18 mouse cellular contexts compared by ENCODE assay signal in genomic region chr6:86087813-86088212, GRCm38 (mm10). TPM values are rescaled to one million over a fixed set of nuclear protein-coding genes. Genes with fewer than 3 reads are reported as not detected.
DNase-seq lines count a peak whose midpoint lies in the region; ATAC-seq and TF ChIP-seq lines count a peak whose summit lies in the region.
"Had no signal": no experiment of that assay in that cellular context is flagged by ENCODE, and none has a peak within 500 bp of the region (broad histone marks: within the 10 kb centered on the region; RNA-seq: fewer than 3 reads in every experiment).

No protein-coding gene starts in this region.

- 42% methylated on average over 3 of the region's 3 CpGs for WGBS in hindbrain, embryonic 13.5 days
- 53% methylated on average over 3 of the region's 3 CpGs for WGBS in hindbrain, embryonic 10.5 days
- 35% methylated on average over 3 of the region's 3 CpGs for WGBS in neural tube, embryonic 13.5 days
- 41% methylated on average over 3 of the region's 3 CpGs for WGBS in neural tube, embryonic 15.5 days
- 28% methylated on average over 3 of the region's 3 CpGs for WGBS in olfactory bulb, adult 2 months
- WGBS in stomach, postnatal 0 days = 26% methylated on average over 3 of the region's 3 CpGs

- TF ChIP-seq EP300 in stomach, postnatal 0 days (optimal IDR thresholded peaks at IDR 0.05) = no peak

- peaks cover 18% of the 10 kb centered on the region for H3K4me1 ChIP-seq in hindbrain, embryonic 13.5 days (replicated peaks)
- H3K4me1 ChIP-seq in hindbrain, embryonic 10.5 days (replicated peaks) = 0 out of 2 replicates have a peak, but pooled peaks cover 2% of the 10 kb centered on the region
- H3K4me1 ChIP-seq in neural tube, embryonic 13.5 days (replicated peaks) = peaks cover 16% of the 10 kb centered on the region
- peaks cover 11% of the 10 kb centered on the region for H3K4me1 ChIP-seq in neural tube, embryonic 15.5 days
- H3K4me1 ChIP-seq in olfactory bulb, adult 2 months (ENCODE audit: control insufficient read depth, insufficient read depth, low read length) = peaks cover 33% of the 10 kb centered on the region
- no peaks in the 10 kb centered on the region for H3K4me1 ChIP-seq in stomach, postnatal 0 days (replicated peaks; ENCODE audit: control insufficient read depth, insufficient read depth)
- H3K4me1 ChIP-seq: limb, embryonic 12.5 days had no signal

- no peak overlapping the region for H3K4me2 ChIP-seq in hindbrain, embryonic 13.5 days
- no peak overlapping the region for H3K4me2 ChIP-seq in neural tube, embryonic 13.5 days
- no peak overlapping the region for H3K4me2 ChIP-seq in neural tube, embryonic 15.5 days
- no peak overlapping the region for H3K4me2 ChIP-seq in stomach, postnatal 0 days (replicated peaks; ENCODE audit: low read depth)
- H3K4me2 ChIP-seq: heart, embryonic 11.5 days; intestine, embryonic 15.5 days; kidney, embryonic 15.5 days; limb, embryonic 12.5 days had no signal

- H3K9ac ChIP-seq in hindbrain, embryonic 13.5 days = no peak overlapping the region
- no peak overlapping the region for H3K9ac ChIP-seq in neural tube, embryonic 13.5 days
- H3K9ac ChIP-seq in neural tube, embryonic 15.5 days (replicated peaks) = no peak overlapping the region
- H3K9ac ChIP-seq in stomach, postnatal 0 days (ENCODE audit: low read length) = no peak overlapping the region
- H3K9ac ChIP-seq: intestine, embryonic 15.5 days; kidney, embryonic 15.5 days; limb, embryonic 12.5 days; liver, embryonic 14.5 days had no signal

- H3K36me3 ChIP-seq in hindbrain, embryonic 13.5 days = peaks cover 59% of the 10 kb centered on the region
- peaks cover 29% of the 10 kb centered on the region for H3K36me3 ChIP-seq in hindbrain, embryonic 10.5 days
- peaks cover 63% of the 10 kb centered on the region for H3K36me3 ChIP-seq in neural tube, embryonic 13.5 days
- peaks cover 34% of the 10 kb centered on the region for H3K36me3 ChIP-seq in neural tube, embryonic 15.5 days
- no peaks in the 10 kb centered on the region for H3K36me3 ChIP-seq in stomach, postnatal 0 days (ENCODE audit: control insufficient read depth, insufficient read depth, low read length)
- H3K36me3 ChIP-seq: intestine, embryonic 15.5 days; kidney, embryonic 15.5 days; limb, embryonic 12.5 days had no signal

- H3K27ac ChIP-seq in hindbrain, embryonic 13.5 days = peak overlapping the region; percentile 58
- no peak overlapping the region for H3K27ac ChIP-seq in hindbrain, embryonic 10.5 days
- H3K27ac ChIP-seq in neural tube, embryonic 13.5 days (replicated peaks) = peak overlapping the region; percentile 59; the same call in 1 of the 2 replicates
- no peak overlapping the region for H3K27ac ChIP-seq in neural tube, embryonic 15.5 days (replicated peaks)
- peak overlapping the region; percentile 53; the same call in 1 of the 2 replicates for H3K27ac ChIP-seq in olfactory bulb, adult 2 months (ENCODE audit: insufficient read depth, low read depth, low read length)
- H3K27ac ChIP-seq in stomach, postnatal 0 days (replicated peaks) = no peak overlapping the region
- H3K27ac ChIP-seq: intestine, embryonic 15.5 days; kidney, embryonic 15.5 days; limb, embryonic 12.5 days; liver, embryonic 14.5 days had no signal

- no peaks in the 10 kb centered on the region for H3K27me3 ChIP-seq in hindbrain, embryonic 13.5 days
- no peaks in the 10 kb centered on the region for H3K27me3 ChIP-seq in hindbrain, embryonic 10.5 days (ENCODE audit: insufficient read depth, poor library complexity, severe bottlenecking)
- no peaks in the 10 kb centered on the region for H3K27me3 ChIP-seq in neural tube, embryonic 13.5 days
- no peaks in the 10 kb centered on the region for H3K27me3 ChIP-seq in neural tube, embryonic 15.5 days (replicated peaks)
- H3K27me3 ChIP-seq in stomach, postnatal 0 days (ENCODE audit: control insufficient read depth, insufficient read depth, low read length) = no peaks in the 10 kb centered on the region
- H3K27me3 ChIP-seq: intestine, embryonic 15.5 days; kidney, embryonic 15.5 days; limb, embryonic 12.5 days had no signal

- no peak for ATAC-seq in hindbrain, embryonic 13.5 days (ENCODE audit: low FRiP score)
- no peak for ATAC-seq in neural tube, embryonic 13.5 days (ENCODE audit: low read depth)
- ATAC-seq in neural tube, embryonic 15.5 days (ENCODE audit: low FRiP score) = no peak
- no peak for ATAC-seq in stomach, postnatal 0 days (ENCODE audit: low FRiP score, low TSS enrichment)
- ATAC-seq: lung, postnatal 0 days had no signal

- no peak overlapping the region for H3K4me3 ChIP-seq in hindbrain, embryonic 13.5 days
- H3K4me3 ChIP-seq in hindbrain, embryonic 10.5 days = no peak overlapping the region
- H3K4me3 ChIP-seq in neural tube, embryonic 13.5 days = no peak overlapping the region
- no peak overlapping the region for H3K4me3 ChIP-seq in neural tube, embryonic 15.5 days (replicated peaks)
- H3K4me3 ChIP-seq in olfactory bulb, adult 2 months (ENCODE audit: insufficient read depth, low read depth, low read length) = no peak overlapping the region
- H3K4me3 ChIP-seq in stomach, postnatal 0 days (ENCODE audit: low read depth, low read length) = no peak overlapping the region
- H3K4me3 ChIP-seq: intestine, embryonic 15.5 days; kidney, embryonic 15.5 days; limb, embryonic 12.5 days had no signal

- no peak for TF ChIP-seq POLR2A in olfactory bulb, adult 2 months (IDR thresholded peaks at IDR 0.05; ENCODE audit: insufficient read depth, low read depth, low read length)

- DNase-seq in hindbrain, embryonic 10.5 days (ENCODE audit: low spot score) = no peak
- DNase-seq in layer of hippocampus, adult 11-12 months (ENCODE audit: low spot score) = peak; percentile 76
- DNase-seq in stomach, postnatal 0 days (ENCODE audit: low spot score) = no peak
- DNase-seq: B cell, adult 2 months; cerebellum, adult 2 months; gastrocnemius, postnatal 25 days; heart, postnatal 36 days; thymus, postnatal 25 days had no signal

- no peak for TF ChIP-seq CTCF in olfactory bulb, adult 2 months (IDR thresholded peaks at IDR 0.05; ENCODE audit: insufficient read depth, low read depth, low read length)
- TF ChIP-seq CTCF in stomach, postnatal 0 days (IDR thresholded peaks at IDR 0.05; ENCODE audit: low read depth) = no peak

- H3K9me3 ChIP-seq in hindbrain, embryonic 13.5 days = no peaks in the 10 kb centered on the region
- H3K9me3 ChIP-seq in hindbrain, embryonic 10.5 days = no peaks in the 10 kb centered on the region
- H3K9me3 ChIP-seq in neural tube, embryonic 13.5 days = no peaks in the 10 kb centered on the region
- no peaks in the 10 kb centered on the region for H3K9me3 ChIP-seq in neural tube, embryonic 15.5 days (replicated peaks)
- H3K9me3 ChIP-seq in stomach, postnatal 0 days (ENCODE audit: control insufficient read depth, low read length) = no peaks in the 10 kb centered on the region
- H3K9me3 ChIP-seq: intestine, embryonic 15.5 days; kidney, embryonic 15.5 days; limb, embryonic 12.5 days had no signal

RNA-seq across cellular contexts. Expression of gene Add2, which starts 59.3 kb away (rescaled TPM):
- 173 and 185 TPM in 2 replicates for polyA plus RNA-seq in hindbrain, embryonic 13.5 days (2015; fragmentation: Nextera tagmentation; extraction: Ambion mirVana)
- polyA plus RNA-seq in hindbrain, embryonic 10.5 days (2016; fragmentation: Nextera tagmentation; extraction: Ambion mirVana) = 43.6 and 84.1 TPM in 2 replicates
- polyA plus RNA-seq in neural tube, embryonic 13.5 days (2015; fragmentation: Nextera tagmentation; extraction: Ambion mirVana) = 137 and 148 TPM in 2 replicates
- 107 and 130 TPM in 2 replicates for polyA plus RNA-seq in neural tube, embryonic 15.5 days (2015; fragmentation: Nextera tagmentation; extraction: Ambion mirVana)
- polyA plus RNA-seq in olfactory bulb, adult 2 months (2012; ENCODE audit: insufficient read depth, insufficient read length, low replicate concordance, missing spikeins) = 39.6 TPM in 1 of 2 replicates, not detected in the other
- 1.6 and 2.1 TPM in 2 replicates for polyA plus RNA-seq in stomach, postnatal 0 days (2015; fragmentation: Nextera tagmentation; extraction: Ambion mirVana)

Comparison
In these comparisons a context has a peak if more than half of its experiments do, and no peak if none do; other contexts are left out.
1. H3K27ac ChIP-seq: peak in hindbrain, embryonic 13.5 days (single experiment), neural tube, embryonic 13.5 days (single experiment) and olfactory bulb, adult 2 months (single experiment); none in hindbrain, embryonic 10.5 days (single experiment), neural tube, embryonic 15.5 days (single experiment) and stomach, postnatal 0 days (single experiment).
2. RNA of gene Add2, which starts 59.3 kb away (polyA plus RNA-seq): 173 to 185 TPM in hindbrain, embryonic 13.5 days, 137 to 148 TPM in neural tube, embryonic 13.5 days, 107 to 130 TPM in neural tube, embryonic 15.5 days, 43.6 to 84.1 TPM in hindbrain, embryonic 10.5 days and 39.6 TPM in olfactory bulb, adult 2 months; 1.6 to 2.1 TPM in stomach, postnatal 0 days; every median in the first group is over 10 times any median in the second.